Mouse (Mus musculus) liver, embryonic 11.5 days (tissue): ENCODE measurements at regions not wholly inside any gene's neighbourhood (a gene's known extent, or its start where the extent isn't known, plus 50 kb on each side); places are given as distances from the start of the nearest gene placed in this dataset.

Experiments
- ATAC-seq: fragments of 200-750 bp; cut with Nextera tagmentation; replicated peaks from 2 replicates; pipeline ENCODE4 v1.8.0; 2017; ENCODE audit warnings: moderate number of reproducible peaks, mild to moderate bottlenecking, moderate TSS enrichment, moderate library complexity; ENCODE audit not compliant: low FRiP score
- DNase-seq: peaks from one replicate; pipeline ENCODE4 v3.0.0-alpha.2; 2017; ENCODE audit warnings: low spot score
- H3K27ac ChIP-seq: fragments of 300-500 bp; sonication (generic); 2 replicates; pipeline ENCODE4 v1.5.1; 2014; ENCODE audit warnings: mild to moderate bottlenecking, low read depth, low read length, control low read depth
- H3K27me3 ChIP-seq: fragments of 300-500 bp; sonication (generic); replicated peaks from 2 replicates; pipeline ENCODE4 v1.6.1; 2014; ENCODE audit warnings: low read length, mixed read lengths; ENCODE audit not compliant: control insufficient read depth, insufficient read depth
- H3K36me3 ChIP-seq: fragments of 300-500 bp; sonication (generic); 2 replicates; pipeline ENCODE4 v1.6.1; 2014; ENCODE audit warnings: mild to moderate bottlenecking, low read length, moderate library complexity, mixed read lengths; ENCODE audit not compliant: control insufficient read depth, insufficient read depth
- H3K4me1 ChIP-seq: fragments of 300-500 bp; sonication (generic); replicated peaks from 2 replicates; pipeline ENCODE4 v1.6.1; 2014; ENCODE audit warnings: low read length, mixed read lengths; ENCODE audit not compliant: control insufficient read depth, insufficient read depth
- H3K4me2 ChIP-seq: fragments of 300-500 bp; sonication (generic); 2 replicates; pipeline ENCODE4 v1.6.1; 2014; ENCODE audit warnings: mild to moderate bottlenecking, control low read depth, moderate library complexity
- H3K4me3 ChIP-seq: fragments of 300-500 bp; sonication (generic); 2 replicates; pipeline ENCODE4 v1.5.1; 2014; ENCODE audit warnings: low read depth, low read length, control low read depth
- H3K9ac ChIP-seq: fragments of 300-500 bp; sonication (generic); 2 replicates; pipeline ENCODE4 v1.6.1; 2014; ENCODE audit warnings: low read depth, low read length, control low read depth
- H3K9me3 ChIP-seq: fragments of 300-500 bp; sonication (generic); 2 replicates; pipeline ENCODE4 v1.6.1; 2016; ENCODE audit warnings: low read length, inconsistent platforms, mixed read lengths; ENCODE audit not compliant: control insufficient read depth
- WGBS: fragments of 180-500 bp; shearing (Covaris S2); extraction: QIAGEN DNeasy Blood & Tissue Kit; methylation state at CpG from one replicate; pipeline ENCODE4 v1.1.7; 2014; 5-methylcytosine and 5-hydroxymethylcytosine counted together

DNA sequence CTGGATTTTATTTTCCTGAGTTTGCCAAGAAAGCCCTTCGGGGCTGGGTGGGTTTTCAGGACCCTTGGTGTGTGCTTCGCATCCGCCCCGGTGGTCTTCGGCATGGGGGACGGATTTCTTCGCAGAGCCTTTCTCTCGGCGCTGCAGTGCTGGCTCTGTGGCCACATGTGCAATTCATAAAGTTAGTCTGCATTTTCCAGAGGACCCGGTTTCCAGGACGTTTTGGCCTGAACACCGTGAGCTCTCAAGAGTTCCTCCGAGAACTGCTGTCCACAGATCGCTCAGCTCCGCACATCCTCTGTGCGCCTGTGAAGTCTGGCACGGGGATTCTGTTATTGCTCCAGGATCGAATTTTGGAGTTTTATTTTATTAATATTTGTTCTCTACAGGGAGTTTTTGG is 63.2 kb upstream of the Cxcl14 start:
- Histone ChIP-seq H3K9me3 (no peaks in the 10 kb centered on the region), H3K27me3 (no peaks in the 10 kb centered on the region), H3K4me1 (no peaks in the 10 kb centered on the region), H3K36me3 (no peaks in the 10 kb centered on the region), H3K27ac (no peak overlapping the region), H3K9ac (no peak overlapping the region), H3K4me3 (no peak overlapping the region), H3K4me2 (no peak overlapping the region)
- no peak for ATAC-seq
- WGBS = 86% methylated on average over 18 of the region's 18 CpGs
- DNase-seq = no peak

- Histone ChIP-seq H3K9me3 (no peaks in the 10 kb centered on the region), H3K9ac (no peak overlapping the region), H3K27ac (no peak overlapping the region), H3K36me3 (no peaks in the 10 kb centered on the region), H3K4me1 (no peaks in the 10 kb centered on the region), H3K4me3 (no peak overlapping the region), H3K27me3 (no peaks in the 10 kb centered on the region), H3K4me2 (no peak overlapping the region)
- ATAC-seq = no peak
- no peak for DNase-seq
- WGBS = 91% methylated on average over 2 of the region's 2 CpGs
Measured at GRCm38 (mm10) chr13:56360803-56361202, 64.5 kb upstream of the Cxcl14 start.

DNA sequence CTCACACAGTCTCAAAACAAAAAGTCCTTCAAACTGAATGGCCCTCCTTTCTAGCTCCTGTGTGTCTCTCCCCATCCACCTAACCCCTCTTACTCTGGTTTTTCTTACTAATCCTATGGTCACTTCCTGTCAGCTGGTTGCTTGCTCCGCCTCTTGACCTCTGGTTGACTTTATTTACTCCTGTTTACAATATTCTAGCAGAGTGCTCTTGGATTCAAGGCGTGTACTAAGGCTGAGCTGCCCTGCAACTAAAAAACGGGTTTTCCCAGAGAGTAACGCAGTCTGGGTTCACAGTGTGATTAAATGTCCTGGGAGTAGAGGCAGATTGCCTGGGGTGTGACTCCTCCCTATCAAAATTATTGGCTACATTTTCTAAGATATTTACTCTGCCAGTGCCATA is 64.2 kb upstream of the Gm3045 start:
- no peak overlapping the region for H3K4me2 ChIP-seq
- H3K27ac ChIP-seq = no peak overlapping the region
- H3K36me3 ChIP-seq = no peaks in the 10 kb centered on the region
- no peaks in the 10 kb centered on the region for H3K9me3 ChIP-seq
- ATAC-seq (no peak), DNase-seq (no peak)
- H3K4me1 ChIP-seq = no peaks in the 10 kb centered on the region
- 66% methylated on average over 4 of the region's 4 CpGs for WGBS
- no peak overlapping the region for H3K9ac ChIP-seq
- H3K27me3 ChIP-seq = no peaks in the 10 kb centered on the region
- no peak overlapping the region for H3K4me3 ChIP-seq

- no peak for DNase-seq
- 31% methylated on average over 13 of the region's 13 CpGs for WGBS
Measured at GRCm38 (mm10) chr13:56362646-56363045, 63.7 kb upstream of the Gm3045 start.

GRCm38 (mm10) chr13:56369600-56369999 is 56.8 kb upstream of the Gm3045 start:
- no peak overlapping the region for H3K9ac ChIP-seq
- no peaks in the 10 kb centered on the region for H3K9me3 ChIP-seq
- DNase-seq (no peak), ATAC-seq (no peak)
- peaks cover 3% of the 10 kb centered on the region; the same call in 1 of the 2 replicates for H3K27me3 ChIP-seq
- no peaks in the 10 kb centered on the region for H3K4me1 ChIP-seq
- no peak overlapping the region for H3K27ac ChIP-seq
- H3K36me3 ChIP-seq = no peaks in the 10 kb centered on the region
- 61% methylated on average over 2 of the region's 2 CpGs for WGBS
- no peak overlapping the region for H3K4me2 ChIP-seq
- no peak overlapping the region for H3K4me3 ChIP-seq

More at GRCm38 (mm10) chr13:56362646-56363045, 63.7 kb upstream of the Gm3045 start:
- no peak overlapping the region for H3K4me2 ChIP-seq
- no peak overlapping the region for H3K4me3 ChIP-seq
- H3K4me1 ChIP-seq = no peaks in the 10 kb centered on the region
- no peaks in the 10 kb centered on the region for H3K27me3 ChIP-seq
- no peaks in the 10 kb centered on the region for H3K36me3 ChIP-seq
- no peak overlapping the region for H3K9ac ChIP-seq
- ATAC-seq = no peak
- no peak overlapping the region for H3K27ac ChIP-seq
- no peaks in the 10 kb centered on the region for H3K9me3 ChIP-seq

DNA sequence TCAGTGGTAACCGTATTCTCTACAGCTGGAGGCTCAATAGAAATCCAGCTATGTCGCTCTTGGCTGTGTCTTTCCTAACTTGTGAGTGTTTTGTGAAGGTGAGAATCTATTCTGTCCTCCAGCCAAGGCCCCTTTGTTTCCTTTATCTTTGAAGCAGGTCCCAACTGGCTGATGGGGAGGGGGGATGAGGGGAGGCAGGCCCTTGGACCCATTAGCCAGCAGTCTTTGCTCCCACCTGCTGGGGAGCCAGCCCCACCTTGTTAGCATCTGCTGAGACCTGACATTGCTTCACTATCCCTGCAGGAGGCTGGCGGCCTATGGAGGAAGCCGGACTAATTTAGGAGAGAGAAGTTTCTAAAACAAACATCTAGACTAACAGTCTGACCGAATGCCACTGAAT is 55.0 kb upstream of the Gm3045 start:
- no peak overlapping the region for H3K4me3 ChIP-seq
- H3K27me3 ChIP-seq = peaks cover 3% of the 10 kb centered on the region; the same call in 1 of the 2 replicates
- WGBS = 20% methylated on average over 5 of the region's 5 CpGs
- no peak overlapping the region for H3K4me2 ChIP-seq
- no peaks in the 10 kb centered on the region for H3K9me3 ChIP-seq
- no peaks in the 10 kb centered on the region for H3K36me3 ChIP-seq
- H3K4me1 ChIP-seq = no peaks in the 10 kb centered on the region
- DNase-seq = no peak
- no peak overlapping the region for H3K9ac ChIP-seq
- no peak for ATAC-seq
- H3K27ac ChIP-seq = no peak overlapping the region

GRCm38 (mm10) chr13:56372003-56372725 is 54.2 kb upstream of the Gm3045 start:
- Histone ChIP-seq H3K36me3 (no peaks in the 10 kb centered on the region), H3K4me2 (no peak overlapping the region), H3K4me1 (no peaks in the 10 kb centered on the region), H3K9ac (no peak overlapping the region), H3K9me3 (no peaks in the 10 kb centered on the region), H3K27ac (no peak overlapping the region), H3K27me3 (peaks cover 3% of the 10 kb centered on the region; the same call in 1 of the 2 replicates), H3K4me3 (no peak overlapping the region)
- DNase-seq (no peak), ATAC-seq (no peak)
- 68% methylated on average over 20 of the region's 20 CpGs for WGBS

- H3K4me2 ChIP-seq = no peak overlapping the region
- H3K27ac ChIP-seq = no peak overlapping the region
- peaks cover 3% of the 10 kb centered on the region; the same call in 1 of the 2 replicates for H3K27me3 ChIP-seq
- DNase-seq (no peak), ATAC-seq (no peak)
- 73% methylated on average over 6 of the region's 6 CpGs for WGBS
- no peaks in the 10 kb centered on the region for H3K36me3 ChIP-seq
- no peak overlapping the region for H3K4me3 ChIP-seq
- H3K9ac ChIP-seq = no peak overlapping the region
- H3K9me3 ChIP-seq = no peaks in the 10 kb centered on the region
- H3K4me1 ChIP-seq = no peaks in the 10 kb centered on the region
Measured at GRCm38 (mm10) chr13:56372727-56373126, 53.7 kb upstream of the Gm3045 start.
